Mouse (Mus musculus) forebrain, embryonic 14.5 days (tissue): ENCODE results near the gene Gm973. TPM values are rescaled to one million over a fixed set of nuclear protein-coding genes. Genes with fewer than 3 reads are reported as not detected.

Experiments
- ATAC-seq: fragments of 200-750 bp; cut with Nextera tagmentation; 2 replicates; pipeline ENCODE4 v1.8.0; 2017; ENCODE audit warnings: mild to moderate bottlenecking, moderate library complexity
- DNase-seq: peaks from one replicate; pipeline ENCODE4 v3.0.0-alpha.2; 2015; ENCODE audit warnings: low spot score
- H3K27ac ChIP-seq: fragments of 300-500 bp; sonication (generic); 2 replicates; pipeline ENCODE4 v1.5.1; 2014; ENCODE audit warnings: low read depth, mild to moderate bottlenecking, control low read depth, low read length, moderate library complexity
- H3K27me3 ChIP-seq: fragments of 300-500 bp; sonication (generic); replicated peaks from 2 replicates; pipeline ENCODE4 v1.6.1; 2014; ENCODE audit warnings: low read length, control low read depth, mixed read lengths; ENCODE audit not compliant: control insufficient read depth, insufficient read depth
- H3K36me3 ChIP-seq: fragments of 300-500 bp; sonication (generic); 2 replicates; pipeline ENCODE4 v1.6.1; 2014; ENCODE audit warnings: low read length, control low read depth; ENCODE audit not compliant: control insufficient read depth, insufficient read depth
- H3K4me1 ChIP-seq: fragments of 300-500 bp; sonication (generic); 2 replicates; pipeline ENCODE4 v1.6.1; 2014; ENCODE audit warnings: antibody characterized with exemption, low read length, control low read depth; ENCODE audit not compliant: control insufficient read depth, insufficient read depth
- H3K4me2 ChIP-seq: fragments of 300-500 bp; sonication (generic); 2 replicates; pipeline ENCODE4 v1.6.1; 2014; ENCODE audit warnings: mild to moderate bottlenecking, control low read depth, low read length
- H3K4me3 ChIP-seq: fragments of 300-500 bp; sonication (generic); 2 replicates; pipeline ENCODE4 v1.5.1; 2014; ENCODE audit warnings: low read depth, low read length, control low read depth
- H3K9ac ChIP-seq: fragments of 300-500 bp; sonication (generic); 2 replicates; pipeline ENCODE4 v1.6.1; 2014; ENCODE audit warnings: mild to moderate bottlenecking, low read length, control low read depth, moderate library complexity
- H3K9me3 ChIP-seq: fragments of 300-500 bp; sonication (generic); replicated peaks from 2 replicates; pipeline ENCODE4 v1.6.1; 2016; ENCODE audit warnings: low read length, control low read depth, mixed read lengths; ENCODE audit not compliant: control insufficient read depth
- WGBS: fragments of 180-500 bp; shearing (Covaris S2); extraction: QIAGEN DNeasy Blood & Tissue Kit; methylation state at CpG from one replicate; pipeline ENCODE4 v1.1.7; 2014; 5-methylcytosine and 5-hydroxymethylcytosine counted together
- polyA plus RNA-seq: library from polyadenylated mRNA; unstranded; fragments of >200 nt; fragmentation: Nextera tagmentation; extraction: Ambion mirVana; gene quantifications from 2 replicates; pipeline ENCODE4 v1.2.1, GENCODE M21; 2014

Gm973 gene
- polyA plus RNA-seq, 1 experiment from 2014 or later: 6.2 TPM

- H3K4me3 ChIP-seq: no peak overlapping the region
- no peak for DNase-seq
- no peak overlapping the region for H3K4me2 ChIP-seq
- no peak overlapping the region for H3K27ac ChIP-seq
- no peaks in the 10 kb centered on the region for H3K27me3 ChIP-seq
- 84% methylated on average over 5 of the region's 5 CpGs for WGBS
- no peak overlapping the region for H3K9ac ChIP-seq
- H3K36me3 ChIP-seq: no peaks in the 10 kb centered on the region
- H3K9me3 ChIP-seq: no peaks in the 10 kb centered on the region
- peaks cover 5% of the 10 kb centered on the region for H3K4me1 ChIP-seq
- no peak for ATAC-seq
Measured at GRCm38 (mm10) chr1:59548486-59548885, 32.4 kb downstream of the Gm973 start.

DNA sequence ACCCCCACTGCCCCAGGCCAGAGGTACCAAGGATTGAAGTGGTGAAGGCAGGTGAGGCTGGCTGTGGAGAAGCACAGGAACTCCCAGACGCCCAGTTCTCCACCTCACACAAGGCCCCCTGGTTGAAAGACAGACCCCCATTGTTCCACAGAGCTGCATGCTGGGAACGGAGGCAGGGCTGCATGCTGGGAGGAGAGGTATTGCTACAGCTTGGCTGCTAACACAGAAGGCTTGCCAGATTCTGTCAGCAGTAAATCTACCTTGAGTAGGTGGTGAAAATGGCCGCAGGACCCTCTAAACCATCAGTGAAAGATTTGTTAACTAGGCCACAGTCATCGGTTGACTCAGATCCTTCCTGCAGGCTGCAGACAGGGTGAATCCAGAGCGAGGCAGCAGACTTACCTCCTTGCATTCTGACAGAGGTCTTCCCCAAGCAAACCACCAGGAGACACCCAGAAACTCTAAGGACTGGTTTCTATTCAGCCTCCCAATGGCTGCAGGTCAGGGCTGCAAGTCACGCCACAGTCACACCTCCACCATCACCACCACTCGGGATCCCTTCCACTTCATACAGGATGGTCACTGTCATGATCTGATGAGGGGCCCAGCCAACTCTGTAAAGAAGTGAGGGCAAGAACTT, 33.1 kb downstream of the Gm973 start:
- ATAC-seq (no peak), DNase-seq (no peak)
- Histone ChIP-seq H3K4me2 (no peak overlapping the region), H3K9ac (no peak overlapping the region), H3K4me1 (peaks cover 8% of the 10 kb centered on the region), H3K36me3 (no peaks in the 10 kb centered on the region), H3K27ac (no peak overlapping the region), H3K4me3 (no peak overlapping the region), H3K9me3 (no peaks in the 10 kb centered on the region), H3K27me3 (no peaks in the 10 kb centered on the region)
- WGBS: 64% methylated on average over 7 of the region's 7 CpGs

DNA sequence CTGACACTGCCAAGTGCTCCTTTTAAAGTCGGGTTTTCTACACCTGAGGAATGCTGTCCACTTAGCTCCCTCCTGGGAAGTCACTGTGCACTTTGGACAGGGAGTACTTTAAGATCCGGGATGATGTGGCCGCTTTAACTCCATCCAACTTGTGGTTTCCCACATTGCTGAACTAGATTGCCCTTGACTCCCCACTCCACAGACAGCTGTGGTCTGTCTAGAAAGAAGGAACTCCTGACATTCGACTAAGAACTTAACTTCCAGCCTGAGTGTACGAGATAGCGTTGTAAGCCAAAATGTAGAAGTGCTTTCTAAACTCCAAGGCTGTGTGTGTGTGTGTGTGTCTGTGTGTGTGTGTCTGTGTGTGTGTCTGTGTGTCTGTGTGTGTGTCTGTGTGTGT, 34.2 kb downstream of the Gm973 start:
- no peak for ATAC-seq
- H3K9ac ChIP-seq: no peak overlapping the region
- H3K4me2 ChIP-seq: no peak overlapping the region
- no peak for DNase-seq
- 76% methylated on average over 6 of the region's 6 CpGs for WGBS
- peaks cover 8% of the 10 kb centered on the region for H3K4me1 ChIP-seq
- no peaks in the 10 kb centered on the region for H3K36me3 ChIP-seq
- no peaks in the 10 kb centered on the region for H3K9me3 ChIP-seq
- H3K27ac ChIP-seq: no peak overlapping the region
- H3K4me3 ChIP-seq: no peak overlapping the region
- H3K27me3 ChIP-seq: no peaks in the 10 kb centered on the region

GRCm38 (mm10) chr1:59550996-59551395, 34.9 kb downstream of the Gm973 start:
- Histone ChIP-seq H3K9me3 (no peaks in the 10 kb centered on the region), H3K36me3 (no peaks in the 10 kb centered on the region), H3K27me3 (no peaks in the 10 kb centered on the region), H3K9ac (no peak overlapping the region), H3K4me3 (no peak overlapping the region), H3K4me2 (no peak overlapping the region), H3K4me1 (peaks cover 8% of the 10 kb centered on the region), H3K27ac (no peak overlapping the region)
- DNase-seq (no peak), ATAC-seq (no peak)
- 60% methylated on average over 11 of the region's 11 CpGs for whole genome bisulfite sequencing

- WGBS: 18% methylated on average over 5 of the region's 5 CpGs
Measured at GRCm38 (mm10) chr1:59553708-59554107, 37.6 kb downstream of the Gm973 start.

GRCm38 (mm10) chr1:59563581-59563980, 47.5 kb downstream of the Gm973 start:
- no peak overlapping the region for H3K27ac ChIP-seq
- H3K9ac ChIP-seq: no peak overlapping the region
- no peaks in the 10 kb centered on the region for H3K27me3 ChIP-seq
- H3K9me3 ChIP-seq: no peaks in the 10 kb centered on the region; the same call in 1 of the 2 replicates
- no peak overlapping the region for H3K4me3 ChIP-seq
- no peak for ATAC-seq
- no peaks in the 10 kb centered on the region; the same call in 1 of the 2 replicates for H3K4me1 ChIP-seq
- no peak for DNase-seq
- WGBS: 79% methylated on average over 2 of the region's 2 CpGs
- H3K4me2 ChIP-seq: no peak overlapping the region
- H3K36me3 ChIP-seq: no peaks in the 10 kb centered on the region

More at GRCm38 (mm10) chr1:59553708-59554107, 37.6 kb downstream of the Gm973 start:
- H3K9me3 ChIP-seq: no peaks in the 10 kb centered on the region
- H3K4me1 ChIP-seq: peaks cover 8% of the 10 kb centered on the region
- peak; percentile 67 for DNase-seq
- no peak overlapping the region for H3K27ac ChIP-seq
- H3K27me3 ChIP-seq: no peaks in the 10 kb centered on the region
- H3K9ac ChIP-seq: no peak overlapping the region
- H3K4me3 ChIP-seq: no peak overlapping the region
- H3K4me2 ChIP-seq: no peak overlapping the region
- H3K36me3 ChIP-seq: no peaks in the 10 kb centered on the region
- peak; percentile 88 for ATAC-seq

GRCm38 (mm10) chr1:59565804-59566203, 49.7 kb downstream of the Gm973 start:
- Histone ChIP-seq H3K36me3 (no peaks in the 10 kb centered on the region), H3K4me3 (no peak overlapping the region), H3K4me1 (no peaks in the 10 kb centered on the region; the same call in 1 of the 2 replicates), H3K4me2 (no peak overlapping the region), H3K27me3 (no peaks in the 10 kb centered on the region), H3K27ac (no peak overlapping the region), H3K9ac (no peak overlapping the region), H3K9me3 (no peaks in the 10 kb centered on the region; the same call in 1 of the 2 replicates)
- no peak for DNase-seq
- WGBS: 91% methylated on average over 5 of the region's 5 CpGs
- no peak for ATAC-seq

DNA sequence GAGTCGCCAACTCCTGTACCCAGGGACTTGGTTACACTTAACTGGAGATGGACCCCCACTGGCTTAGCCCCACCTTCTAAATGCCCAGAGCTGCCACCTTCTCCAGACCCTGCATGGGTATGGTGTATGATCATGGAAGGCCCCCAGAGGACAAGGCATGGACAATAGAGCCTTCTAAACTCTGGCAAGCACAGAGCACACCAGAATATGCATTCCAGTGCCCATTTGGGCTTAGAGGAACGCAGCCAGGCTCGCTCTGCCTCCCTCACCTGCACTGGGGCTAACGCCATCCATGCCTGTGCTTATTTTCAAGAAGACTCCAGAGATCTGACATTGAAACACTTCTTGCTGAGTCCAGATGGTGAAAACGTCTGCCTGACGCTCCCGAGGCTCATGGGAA, 50.2 kb downstream of the Gm973 start:
- Histone ChIP-seq H3K4me2 (no peak overlapping the region), H3K9me3 (no peaks in the 10 kb centered on the region; the same call in 1 of the 2 replicates), H3K4me3 (no peak overlapping the region), H3K27ac (no peak overlapping the region), H3K36me3 (no peaks in the 10 kb centered on the region), H3K9ac (no peak overlapping the region), H3K4me1 (no peaks in the 10 kb centered on the region; the same call in 1 of the 2 replicates), H3K27me3 (no peaks in the 10 kb centered on the region)
- no peak for DNase-seq
- no peak for ATAC-seq
- 77% methylated on average over 7 of the region's 7 CpGs for WGBS

GRCm38 (mm10) chr1:59566926-59567325, 50.9 kb downstream of the Gm973 start:
- ATAC-seq (peak; percentile 68), DNase-seq (peak; percentile 53)
- Histone ChIP-seq H3K4me1 (no peaks in the 10 kb centered on the region; the same call in 1 of the 2 replicates), H3K9ac (no peak overlapping the region), H3K36me3 (no peaks in the 10 kb centered on the region), H3K4me3 (no peak overlapping the region), H3K27ac (no peak overlapping the region), H3K9me3 (no peaks in the 10 kb centered on the region; the same call in 1 of the 2 replicates), H3K27me3 (no peaks in the 10 kb centered on the region), H3K4me2 (no peak overlapping the region)
- 39% methylated on average over 6 of the region's 6 CpGs for WGBS
